Mouse (Mus musculus): ENCODE measurements around the gene Ralgapa1.
"Not testable (repeated sequence)": the region's sequence is repeated elsewhere in the genome, so short reads cannot be mapped to it uniquely, and the experiment has no call there.

Ralgapa1 gene

GRCm38 (mm10) chr12:55598537-55598886, 222.5 kb downstream of the Ralgapa1 start:
- DNase-seq: no peak

GRCm38 (mm10) chr12:55586936-55587335, 234.0 kb downstream of the Ralgapa1 start:
- DNase-seq: not testable (repeated sequence)

GRCm38 (mm10) chr12:55573794-55574193, 247.2 kb downstream of the Ralgapa1 start:
- peak; percentile 85 for DNase-seq

DNA sequence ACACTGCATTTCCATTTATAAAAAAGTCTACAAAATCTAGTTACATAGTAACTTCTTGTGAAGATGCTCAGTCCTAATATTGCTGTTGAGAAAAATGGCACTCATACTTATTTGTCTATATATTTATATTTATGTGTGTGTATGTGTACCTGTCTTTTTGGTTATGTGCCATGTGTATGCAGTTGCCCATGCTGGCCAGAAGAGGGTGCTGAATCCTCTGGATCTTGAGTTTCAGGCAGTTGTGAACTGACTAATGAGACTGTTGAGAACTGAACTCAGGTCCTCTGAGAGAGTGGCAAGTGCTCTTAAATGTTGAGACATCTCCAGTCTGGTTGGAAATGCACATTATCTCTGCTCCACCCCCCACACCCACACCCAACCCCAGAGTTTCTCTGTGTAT, 247.9 kb downstream of the Ralgapa1 start:
- no peak for DNase-seq

DNA sequence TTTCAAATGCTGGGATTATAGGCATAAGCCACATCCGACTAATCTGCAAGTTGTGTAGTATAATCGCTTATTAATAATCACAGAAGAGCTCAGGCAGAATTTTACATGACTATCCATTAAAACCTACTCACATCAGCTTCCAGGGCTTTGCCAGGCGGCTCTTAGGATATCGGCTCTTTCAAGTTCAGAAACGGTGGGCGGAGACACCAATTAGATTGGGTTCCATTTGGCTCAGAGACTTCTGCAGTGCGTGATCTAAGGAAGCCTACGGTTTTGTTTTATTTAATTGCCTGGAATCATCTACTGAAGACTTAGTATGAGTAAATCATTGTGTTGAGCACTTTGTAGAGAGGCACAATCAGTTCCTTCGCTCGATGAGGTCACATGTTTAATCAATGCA, 249.3 kb downstream of the Ralgapa1 start:
- peak; percentile 31 for DNase-seq

- no peak for DNase-seq
These were observed 249.8 kb downstream of the Ralgapa1 start for GRCm38 (mm10) chr12:55571181-55571580.

GRCm38 (mm10) chr12:55570646-55571045, 250.3 kb downstream of the Ralgapa1 start:
- DNase-seq: no peak

- DNase-seq: no peak
These were observed 251.3 kb downstream of the Ralgapa1 start for GRCm38 (mm10) chr12:55569676-55570075.

- no peak for DNase-seq
These were observed 252.5 kb downstream of the Ralgapa1 start for GRCm38 (mm10) chr12:55568466-55568865.

- DNase-seq: no peak
These were observed 254.1 kb downstream of the Ralgapa1 start for GRCm38 (mm10) chr12:55566837-55567236.

DNA sequence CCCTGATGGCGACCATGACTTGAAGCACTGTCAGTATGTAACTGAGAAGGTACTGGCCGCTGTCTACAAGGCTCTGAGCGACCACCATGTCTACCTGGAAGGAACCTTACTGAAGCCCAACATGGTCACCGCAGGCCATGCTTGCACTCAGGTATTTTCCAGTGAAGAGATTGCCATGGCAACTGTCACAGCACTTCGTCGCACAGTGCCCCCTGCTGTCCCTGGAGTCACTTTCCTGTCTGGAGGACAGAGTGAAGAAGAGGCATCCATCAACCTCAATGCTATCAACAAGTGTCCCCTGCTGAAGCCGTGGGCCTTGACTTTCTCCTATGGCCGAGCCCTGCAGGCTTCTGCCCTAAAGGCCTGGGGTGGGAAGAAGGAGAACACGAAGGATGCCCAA, 255.1 kb downstream of the Ralgapa1 start:
- no peak for DNase-seq

DNA sequence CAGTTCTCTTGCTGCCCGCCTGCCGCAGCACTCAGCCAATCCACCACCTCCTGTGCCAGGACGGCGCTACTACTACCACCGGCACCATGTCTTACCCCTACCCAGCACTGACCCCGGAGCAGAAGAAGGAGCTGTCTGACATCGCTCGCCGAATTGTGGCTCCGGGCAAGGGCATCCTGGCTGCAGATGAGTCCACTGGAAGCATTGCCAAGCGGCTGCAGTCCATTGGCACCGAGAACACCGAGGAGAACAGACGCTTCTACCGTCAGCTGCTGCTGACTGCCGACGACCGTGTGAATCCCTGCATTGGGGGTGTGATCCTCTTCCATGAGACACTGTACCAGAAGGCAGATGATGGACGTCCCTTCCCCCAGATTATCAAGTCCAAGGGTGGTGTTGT, 255.8 kb downstream of the Ralgapa1 start, which contains the start of gene Aldoart2:
Aldoart2 (plus strand) TSS at position 34 of the 400 bp plus-strand sequence.
- no peak for DNase-seq

DNA sequence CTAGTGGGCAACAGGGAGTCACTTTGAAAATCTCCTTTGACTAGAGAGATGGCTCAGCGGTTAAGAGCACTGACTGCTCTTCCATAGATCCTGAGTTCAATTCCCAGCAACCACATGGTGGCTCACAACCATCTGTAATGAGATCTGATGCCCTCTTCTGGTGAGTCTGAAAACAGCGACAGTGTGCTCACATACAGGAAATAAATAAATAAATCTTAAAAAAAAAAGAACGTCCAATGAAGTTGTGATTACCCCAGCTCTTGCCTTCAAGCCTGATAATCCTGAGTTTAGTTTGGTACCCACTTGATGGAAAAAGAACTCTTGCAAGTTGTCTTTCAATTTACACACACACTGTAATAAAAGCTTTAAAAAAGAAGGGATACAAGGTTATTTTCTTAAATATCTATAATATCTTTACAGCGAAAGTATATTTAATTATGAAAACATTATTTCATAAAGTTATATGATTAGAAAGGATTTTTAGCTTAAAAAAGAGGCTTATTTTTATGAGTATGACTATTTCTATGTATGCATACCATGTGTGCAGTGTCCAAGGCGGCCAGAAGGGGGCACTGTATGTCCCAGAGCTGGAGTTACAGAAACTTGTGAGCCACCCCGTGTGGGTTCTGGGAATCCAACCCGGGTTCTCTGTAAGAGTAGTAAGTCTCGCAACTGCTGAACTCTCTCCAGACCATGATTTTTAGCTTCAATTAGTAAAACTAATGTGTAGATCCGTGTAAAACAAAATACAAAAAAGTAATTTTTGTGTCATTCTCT, 256.6 kb downstream of the Ralgapa1 start:
- DNase-seq: no peak

- DNase-seq: no peak
These were observed 257.2 kb downstream of the Ralgapa1 start for GRCm38 (mm10) chr12:55563742-55564141.

- peak; percentile 60 for DNase-seq
These were observed 260.8 kb downstream of the Ralgapa1 start for GRCm38 (mm10) chr12:55560025-55560690.

GRCm38 (mm10) chr12:55559184-55559855, 261.6 kb downstream of the Ralgapa1 start:
- DNase-seq: no peak

DNA sequence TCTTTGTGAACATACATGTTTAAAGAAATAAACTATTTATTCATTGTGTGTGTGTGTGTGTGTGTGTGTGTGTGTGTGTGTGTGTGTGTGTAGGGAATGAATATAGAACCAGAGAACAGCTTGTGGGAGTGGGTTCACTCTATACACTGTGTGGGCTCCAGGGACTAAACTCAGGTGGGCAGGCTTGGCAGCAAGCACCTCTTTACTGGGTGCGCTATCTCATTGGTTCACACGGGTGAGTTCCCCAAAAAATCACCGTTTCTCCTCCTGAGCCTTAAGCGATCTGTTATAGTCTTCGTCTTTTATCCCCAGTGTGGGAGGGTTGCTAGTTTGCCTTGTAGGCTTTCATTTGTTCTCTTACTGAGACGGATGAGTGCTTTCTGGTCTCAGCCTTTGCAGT, 263.1 kb downstream of the Ralgapa1 start:
- no peak for DNase-seq

GRCm38 (mm10) chr12:55554901-55555300, 266.1 kb downstream of the Ralgapa1 start:
- not testable (repeated sequence) for DNase-seq
